Mouse (Mus musculus) limb, embryonic 10.5 days (tissue): Measurements from ENCODE around the gene Mmgt1. TPM values are rescaled to one million over a fixed set of nuclear protein-coding genes. Genes with fewer than 3 reads are reported as not detected.

Experiments
- DNase-seq: peaks from one replicate; pipeline ENCODE4 v3.0.0-alpha.2; 2017; ENCODE audit warnings: low spot score
- H3K27ac ChIP-seq: fragments of 300-500 bp; sonication (generic); 2 replicates; pipeline ENCODE4 v1.5.1; 2016; ENCODE audit warnings: mild to moderate bottlenecking
- H3K27me3 ChIP-seq: fragments of 300-500 bp; sonication (generic); 2 replicates; pipeline ENCODE4 v1.6.1; 2016; ENCODE audit warnings: low read depth, mild to moderate bottlenecking; ENCODE audit not compliant: poor library complexity, severe bottlenecking
- H3K36me3 ChIP-seq: fragments of 300-500 bp; sonication (generic); 2 replicates; pipeline ENCODE4 v1.6.1; 2016; ENCODE audit warnings: mild to moderate bottlenecking, moderate library complexity
- H3K4me1 ChIP-seq: fragments of 300-500 bp; sonication (generic); 2 replicates; pipeline ENCODE4 v1.6.1; 2016
- H3K4me3 ChIP-seq: fragments of 300-500 bp; sonication (generic); 2 replicates; pipeline ENCODE4 v1.5.1; 2016; ENCODE audit warnings: mild to moderate bottlenecking, moderate library complexity
- H3K9me3 ChIP-seq: fragments of 300-500 bp; sonication (generic); replicated peaks from 2 replicates; pipeline ENCODE4 v1.6.1; 2016; ENCODE audit warnings: mild to moderate bottlenecking
- WGBS: fragments of 180-500 bp; shearing (Covaris S2); methylation state at CpG from one replicate; pipeline ENCODE4 v1.1.7; 2016; 5-methylcytosine and 5-hydroxymethylcytosine counted together
- polyA plus RNA-seq: library from polyadenylated mRNA; unstranded; fragments of >200 nt; fragmentation: Nextera tagmentation; extraction: Ambion mirVana; gene quantifications from 2 replicates; pipeline ENCODE4 v1.2.1, GENCODE M21; 2016

Mmgt1 gene
- 35.5 and 38.7 TPM in 2 replicates for polyA plus RNA-seq

DNA sequence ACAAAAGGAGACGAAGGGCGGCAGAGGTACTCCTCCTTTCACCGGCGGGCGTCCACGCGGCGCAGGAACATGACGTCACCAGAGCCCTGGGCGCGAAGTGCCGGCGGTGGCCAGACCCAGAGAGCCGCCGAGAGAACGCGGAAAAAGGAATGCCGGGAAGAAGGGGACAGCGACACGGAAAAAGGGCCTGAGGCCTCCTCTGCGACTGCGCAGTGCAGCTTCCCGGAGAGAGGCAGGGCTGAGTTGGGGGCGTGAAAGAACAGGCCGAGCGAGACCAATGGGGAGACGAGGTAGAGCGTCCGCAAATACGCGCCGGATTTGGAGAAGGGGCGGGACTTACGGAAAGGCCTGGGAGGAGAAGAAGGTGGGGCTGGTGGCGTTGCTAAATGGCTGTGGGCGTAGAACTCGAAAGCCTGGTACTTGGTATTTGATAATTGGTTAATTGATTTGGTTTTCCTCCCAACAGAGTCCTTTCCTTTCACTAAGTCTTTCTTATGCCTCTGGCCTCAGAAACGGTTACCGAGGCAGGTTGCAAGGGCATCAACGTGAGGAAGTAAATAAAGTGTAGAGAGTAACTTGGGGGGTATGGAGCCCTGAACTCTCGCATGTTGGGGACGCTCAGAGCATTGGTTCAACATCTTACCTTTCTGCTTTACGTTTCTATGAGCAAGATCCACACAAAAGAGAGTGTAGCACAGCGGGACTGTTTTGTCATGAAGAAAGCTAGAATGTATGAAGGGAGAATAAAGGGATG lies at the start of gene Mmgt1:
Gene Mmgt1, minus strand, starts transcription at position 183 of the 754 bp plus-strand sequence.
- Histone ChIP-seq H3K4me3 (peak within 1 kb of the TSS; percentile 70), H3K36me3 (peaks cover 9% of the 10 kb centered on the region; the same call in 1 of the 2 replicates), H3K9me3 (no peaks in the 10 kb centered on the region), H3K27ac (peak within 1 kb of the TSS; percentile 85), H3K4me1 (peaks cover 4% of the 10 kb centered on the region; the same call in 1 of the 2 replicates), H3K27me3 (peaks cover 7% of the 10 kb centered on the region)
- 14% methylated on average over 41 of the region's 44 CpGs for WGBS
- DNase-seq = peak; percentile 86

DNA sequence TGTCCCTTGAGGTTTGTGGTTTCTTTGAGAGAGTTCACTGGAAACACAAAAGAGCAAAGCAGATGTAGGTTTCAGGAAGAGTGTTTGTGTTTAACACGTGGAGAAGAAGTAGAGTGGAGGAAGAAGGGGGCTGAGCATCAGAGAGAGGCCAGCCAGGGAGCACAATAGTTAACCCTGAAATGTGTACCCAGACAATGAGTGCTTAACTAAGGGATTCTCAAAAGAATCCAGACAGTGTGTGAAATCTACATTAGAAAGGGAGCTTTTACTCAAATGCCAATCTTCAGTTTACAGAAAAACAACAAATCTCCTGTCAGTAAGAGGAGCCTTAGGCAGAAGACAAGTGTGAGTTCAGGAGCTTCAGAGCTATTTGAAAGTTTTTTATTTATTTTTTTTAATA lies 42.2 kb upstream of the Mmgt1 start:
- no peaks in the 10 kb centered on the region for H3K4me1 ChIP-seq
- H3K4me3 ChIP-seq = no peak overlapping the region
- no peak for DNase-seq
- H3K27ac ChIP-seq = no peak overlapping the region
- H3K27me3 ChIP-seq = no peaks in the 10 kb centered on the region
- WGBS = 24% methylated on average over 1 of the region's 1 CpGs
- H3K9me3 ChIP-seq = no peaks in the 10 kb centered on the region
- H3K36me3 ChIP-seq = peaks cover 3% of the 10 kb centered on the region; the same call in 1 of the 2 replicates

DNA sequence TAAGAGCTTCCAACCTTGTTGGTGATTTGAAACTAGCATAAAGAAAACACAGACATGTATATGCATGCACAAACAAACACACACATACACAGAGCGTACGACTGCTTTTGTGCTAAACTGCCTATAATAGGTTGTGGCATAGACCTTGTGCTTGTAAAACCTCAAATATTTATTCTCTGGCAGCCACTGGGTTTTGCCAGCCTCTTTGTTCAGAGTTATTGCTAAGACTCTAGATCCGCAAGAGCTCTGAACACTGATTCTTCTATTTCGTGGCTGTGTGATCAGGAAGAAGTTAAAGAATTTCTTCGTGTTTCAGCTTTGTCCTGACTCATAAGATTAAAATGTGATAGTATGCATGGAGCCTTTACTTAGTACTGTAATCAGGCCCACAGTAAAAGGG lies 38.3 kb upstream of the Mmgt1 start:
- Histone ChIP-seq H3K9me3 (no peaks in the 10 kb centered on the region), H3K36me3 (peaks cover 3% of the 10 kb centered on the region; the same call in 1 of the 2 replicates), H3K27me3 (no peaks in the 10 kb centered on the region), H3K4me3 (no peak overlapping the region), H3K4me1 (no peaks in the 10 kb centered on the region), H3K27ac (no peak overlapping the region)
- DNase-seq = no peak
- WGBS = 91% methylated on average over 5 of the region's 5 CpGs

DNA sequence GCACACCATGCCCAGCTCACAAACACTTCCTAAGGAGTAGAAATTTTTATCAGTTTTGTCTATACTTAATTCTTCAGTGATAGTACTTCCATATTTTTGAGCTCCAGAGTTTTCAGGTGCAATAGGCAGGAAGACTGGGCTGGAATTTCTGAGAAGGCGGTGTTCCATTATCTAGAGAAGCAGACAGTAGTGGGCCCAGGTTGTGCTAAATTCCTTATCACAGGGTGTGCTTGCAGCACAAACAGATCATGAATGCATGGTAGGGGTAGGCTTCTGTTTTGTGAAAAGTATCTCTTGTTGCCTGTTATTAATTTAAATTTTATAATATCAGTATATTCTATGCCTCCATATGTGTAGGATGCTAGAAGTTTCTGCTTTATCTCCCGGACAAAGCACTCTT lies 17.4 kb upstream of the Mmgt1 start:
- DNase-seq = no peak
- H3K9me3 ChIP-seq = no peaks in the 10 kb centered on the region
- H3K4me1 ChIP-seq = no peaks in the 10 kb centered on the region
- H3K27me3 ChIP-seq = peaks cover 4% of the 10 kb centered on the region; the same call in 1 of the 2 replicates
- WGBS = 93% methylated on average over 2 of the region's 2 CpGs
- no peaks in the 10 kb centered on the region for H3K36me3 ChIP-seq
- no peak overlapping the region for H3K27ac ChIP-seq
- H3K4me3 ChIP-seq = no peak overlapping the region

DNA sequence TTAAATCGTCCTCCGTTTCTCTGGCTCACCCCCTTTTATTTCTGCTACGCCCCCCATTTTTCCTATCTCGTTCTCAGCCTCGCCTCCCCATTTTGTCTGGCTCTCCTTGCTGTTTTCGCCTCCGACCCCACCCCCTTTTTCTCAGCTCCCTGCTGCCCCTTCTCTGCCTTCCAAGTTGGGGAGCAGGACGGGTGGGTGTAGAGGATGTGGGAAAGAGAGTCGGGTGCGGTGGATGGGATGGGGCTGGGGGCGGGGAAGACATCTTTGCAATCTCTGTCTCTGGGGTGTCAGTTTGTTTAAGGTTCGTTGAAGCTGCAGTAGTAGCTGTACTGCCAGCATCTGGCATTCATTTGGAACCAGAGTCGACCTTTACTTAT lies 12.4 kb upstream of the Mmgt1 start:
- peak overlapping the region; percentile 64 for H3K4me3 ChIP-seq
- H3K27me3 ChIP-seq = peaks cover 12% of the 10 kb centered on the region
- H3K9me3 ChIP-seq = no peaks in the 10 kb centered on the region
- H3K4me1 ChIP-seq = no peaks in the 10 kb centered on the region
- WGBS = 14% methylated on average over 13 of the region's 13 CpGs
- DNase-seq = peak; percentile 39
- no peaks in the 10 kb centered on the region for H3K36me3 ChIP-seq
- peak overlapping the region; percentile 86 for H3K27ac ChIP-seq

DNA sequence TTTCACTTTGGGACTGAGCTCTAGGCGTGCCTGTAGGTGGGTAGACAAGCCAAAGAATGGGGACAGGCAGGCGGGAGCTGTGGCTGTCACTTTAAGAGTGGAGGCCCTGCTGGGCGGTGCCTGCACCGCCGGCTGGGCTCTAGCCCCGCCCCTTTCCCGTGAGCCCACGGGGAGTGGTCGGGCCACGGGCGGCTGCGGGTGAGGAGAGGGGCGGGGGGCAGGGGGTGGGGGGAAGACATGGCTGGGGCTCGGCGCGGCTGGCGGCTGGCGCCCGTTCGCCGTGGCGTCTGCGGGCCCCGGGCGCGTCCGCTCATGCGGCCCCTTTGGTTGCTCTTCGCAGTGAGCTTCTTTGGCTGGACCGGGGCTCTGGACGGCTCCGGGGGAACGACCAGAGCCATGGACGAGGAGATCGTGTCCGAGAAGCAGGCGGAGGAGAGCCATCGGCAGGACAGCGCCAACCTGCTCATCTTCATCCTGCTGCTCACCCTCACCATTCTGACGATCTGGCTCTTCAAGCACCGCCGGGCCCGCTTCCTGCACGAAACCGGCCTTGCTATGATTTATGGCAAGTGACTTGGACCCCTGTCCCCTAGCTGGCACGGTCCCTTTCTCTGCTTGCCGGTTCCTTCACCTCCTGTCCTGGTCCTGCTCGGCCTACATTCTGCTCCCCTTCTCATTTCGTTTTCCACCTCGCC lies 11.9 kb upstream of the Mmgt1 start, which contains the start of gene Slc9a6:
Gene Slc9a6, plus strand, starts transcription at position 135 of the 695 bp plus-strand sequence.
- no peaks in the 10 kb centered on the region for H3K36me3 ChIP-seq
- whole genome bisulfite sequencing = 6% methylated on average over 40 of the region's 50 CpGs
- H3K27me3 ChIP-seq = peaks cover 12% of the 10 kb centered on the region
- peak; percentile 77 for DNase-seq
- peak within 1 kb of the TSS; percentile 64 for H3K4me3 ChIP-seq
- H3K9me3 ChIP-seq = no peaks in the 10 kb centered on the region
- H3K27ac ChIP-seq = peak within 1 kb of the TSS; percentile 86
- no peaks in the 10 kb centered on the region for H3K4me1 ChIP-seq

DNA sequence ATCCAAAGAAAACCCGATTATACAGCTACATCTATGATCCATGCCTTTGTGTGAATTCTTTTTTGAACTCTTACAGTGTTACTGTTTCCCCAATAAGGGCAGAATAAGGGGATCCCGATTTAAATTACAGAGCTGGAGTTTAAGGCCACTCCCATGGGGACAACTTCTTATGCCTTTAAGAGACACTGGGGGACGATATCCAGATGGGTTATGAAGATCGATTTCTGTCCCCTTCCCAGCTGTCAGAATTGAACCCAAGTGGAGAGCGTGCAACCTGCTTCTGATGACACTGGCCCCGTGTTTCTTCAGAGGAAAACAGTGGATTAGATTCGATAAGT lies 11.4 kb upstream of the Mmgt1 start:
- Histone ChIP-seq H3K9me3 (no peaks in the 10 kb centered on the region), H3K27me3 (peaks cover 12% of the 10 kb centered on the region), H3K27ac (peak overlapping the region; percentile 86), H3K4me1 (no peaks in the 10 kb centered on the region), H3K36me3 (no peaks in the 10 kb centered on the region), H3K4me3 (peak overlapping the region; percentile 64)
- no peak for DNase-seq
- 22% methylated on average over 7 of the region's 7 CpGs for WGBS

DNA sequence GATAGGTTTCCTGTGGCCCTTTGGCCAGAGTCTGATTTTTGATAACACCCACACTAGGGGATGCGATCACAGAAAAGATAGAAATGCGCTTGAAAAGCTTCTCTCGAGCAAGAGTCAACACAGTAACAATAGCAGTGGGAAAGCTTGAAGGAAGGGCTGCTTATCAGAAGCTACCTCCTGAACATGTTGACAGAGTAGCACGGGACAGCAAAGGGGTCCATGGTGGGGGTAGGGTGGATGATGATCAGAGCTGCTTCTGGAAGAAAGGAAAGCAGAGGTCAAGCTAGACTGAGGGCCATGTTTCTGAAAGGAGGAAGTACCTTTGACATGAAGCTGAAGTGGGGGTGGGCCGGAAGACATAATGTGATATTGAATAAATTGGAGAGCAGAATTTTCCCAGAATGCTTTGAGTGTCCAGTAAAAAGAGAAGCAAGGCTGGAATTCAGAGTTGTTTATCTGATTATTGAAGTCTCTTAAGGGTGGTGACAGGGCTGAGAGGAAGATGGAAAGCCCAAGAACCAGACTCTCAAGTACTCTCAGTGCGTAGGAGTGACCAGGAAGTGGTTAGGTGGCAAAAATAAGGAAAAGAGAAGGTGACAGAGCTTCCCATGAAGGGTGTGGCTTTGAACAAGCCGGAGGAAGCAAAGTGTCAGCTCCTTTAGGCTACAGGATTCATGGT lies 9.3 kb upstream of the Mmgt1 start:
- H3K4me3 ChIP-seq = no peak overlapping the region
- 80% methylated on average over 7 of the region's 7 CpGs for WGBS
- peaks cover 12% of the 10 kb centered on the region for H3K27me3 ChIP-seq

DNA sequence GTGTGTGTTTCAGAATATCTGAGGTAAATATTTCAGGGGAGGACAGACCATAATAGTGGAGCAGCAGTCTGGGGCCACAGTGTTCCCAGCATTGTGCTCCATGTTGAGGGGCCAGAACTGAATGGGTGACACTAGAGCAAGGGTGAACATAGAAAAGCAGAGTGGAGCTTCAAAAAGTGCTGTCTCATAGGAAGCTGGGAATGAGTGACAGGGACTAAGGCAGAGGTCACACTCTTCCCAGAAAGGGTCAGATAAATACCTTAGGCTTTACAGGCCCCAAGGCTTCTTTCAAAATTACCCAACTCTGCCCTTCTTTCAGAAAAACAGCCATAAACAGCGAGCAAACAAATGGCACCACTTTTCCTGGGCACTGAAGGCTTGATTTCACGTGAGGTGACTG lies 8.7 kb upstream of the Mmgt1 start:
- H3K27me3 ChIP-seq = peaks cover 12% of the 10 kb centered on the region
- H3K9me3 ChIP-seq = no peaks in the 10 kb centered on the region
- 71% methylated on average over 2 of the region's 2 CpGs for WGBS
- H3K4me3 ChIP-seq = no peak overlapping the region
- no peak for DNase-seq
- H3K27ac ChIP-seq = no peak overlapping the region
- H3K4me1 ChIP-seq = no peaks in the 10 kb centered on the region
- H3K36me3 ChIP-seq = no peaks in the 10 kb centered on the region

More for the DNA sequence above, 9.3 kb upstream of the Mmgt1 start:
- Histone ChIP-seq H3K27ac (no peak overlapping the region), H3K4me1 (no peaks in the 10 kb centered on the region), H3K36me3 (no peaks in the 10 kb centered on the region), H3K9me3 (no peaks in the 10 kb centered on the region)
- DNase-seq = no peak

DNA sequence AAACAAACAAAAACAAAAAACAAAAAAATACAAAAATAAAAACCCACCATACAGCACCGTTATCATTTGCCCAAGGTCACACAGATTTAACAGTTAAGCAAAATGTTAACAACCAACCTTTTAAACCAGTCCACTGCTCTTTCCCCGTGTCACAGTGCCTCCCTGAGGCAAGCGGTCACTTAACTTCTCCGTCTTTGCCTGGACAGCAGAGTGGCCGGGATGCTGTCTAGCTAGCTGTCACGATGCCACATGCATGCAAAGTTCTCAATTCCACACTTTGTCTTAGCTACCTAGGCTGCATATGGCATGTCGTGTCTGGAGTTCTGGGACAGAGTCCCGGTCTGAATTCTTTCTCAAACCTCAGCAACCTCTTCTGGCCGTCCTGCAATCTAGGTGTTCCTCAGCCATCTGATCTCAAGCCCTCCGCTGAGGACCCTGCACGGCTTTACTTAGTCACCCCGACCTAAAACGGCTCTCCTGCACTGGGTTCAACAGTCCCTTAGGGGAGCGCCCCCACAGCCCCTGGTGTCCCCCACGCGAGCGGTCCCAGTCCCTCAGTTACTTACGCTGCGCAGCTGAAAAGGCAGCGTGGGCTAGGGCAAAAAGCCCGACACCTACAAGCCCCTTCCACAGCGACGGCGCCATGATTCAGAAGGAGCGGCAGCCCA lies 516 bp downstream of the Mmgt1 start:
- H3K4me1 ChIP-seq = peaks cover 4% of the 10 kb centered on the region; the same call in 1 of the 2 replicates
- H3K4me3 ChIP-seq = peak overlapping the region; percentile 70
- no peaks in the 10 kb centered on the region for H3K9me3 ChIP-seq
- peaks cover 9% of the 10 kb centered on the region; the same call in 1 of the 2 replicates for H3K36me3 ChIP-seq
- 6% methylated on average over 25 of the region's 25 CpGs for WGBS
- H3K27ac ChIP-seq = peak overlapping the region; percentile 85
- DNase-seq = no peak
- peaks cover 7% of the 10 kb centered on the region for H3K27me3 ChIP-seq

DNA sequence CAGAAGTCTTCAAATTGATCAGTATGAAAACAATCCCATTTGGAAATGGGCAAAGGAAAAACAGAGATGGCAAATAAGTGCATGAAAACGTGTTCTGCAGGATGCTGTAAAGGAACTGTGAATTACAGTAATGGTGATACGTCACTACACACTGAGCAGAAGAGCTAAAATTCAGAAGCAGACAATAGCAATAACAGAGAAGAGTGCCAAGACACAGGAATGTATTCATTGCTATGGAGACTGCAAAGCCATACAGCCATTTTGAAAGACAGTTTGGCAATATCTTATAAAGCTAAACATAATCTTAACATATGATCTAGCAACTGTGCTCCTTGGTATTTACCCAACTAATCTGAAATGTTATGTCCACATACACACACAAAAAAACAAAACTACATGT lies 19.7 kb downstream of the Mmgt1 start:
- H3K27ac ChIP-seq = no peak overlapping the region
- H3K9me3 ChIP-seq = no peaks in the 10 kb centered on the region
- no peak for DNase-seq
- H3K36me3 ChIP-seq = no peaks in the 10 kb centered on the region
- H3K4me3 ChIP-seq = no peak overlapping the region
- H3K27me3 ChIP-seq = no peaks in the 10 kb centered on the region
- H3K4me1 ChIP-seq = no peaks in the 10 kb centered on the region
- 80% methylated on average over 2 of the region's 2 CpGs for WGBS

DNA sequence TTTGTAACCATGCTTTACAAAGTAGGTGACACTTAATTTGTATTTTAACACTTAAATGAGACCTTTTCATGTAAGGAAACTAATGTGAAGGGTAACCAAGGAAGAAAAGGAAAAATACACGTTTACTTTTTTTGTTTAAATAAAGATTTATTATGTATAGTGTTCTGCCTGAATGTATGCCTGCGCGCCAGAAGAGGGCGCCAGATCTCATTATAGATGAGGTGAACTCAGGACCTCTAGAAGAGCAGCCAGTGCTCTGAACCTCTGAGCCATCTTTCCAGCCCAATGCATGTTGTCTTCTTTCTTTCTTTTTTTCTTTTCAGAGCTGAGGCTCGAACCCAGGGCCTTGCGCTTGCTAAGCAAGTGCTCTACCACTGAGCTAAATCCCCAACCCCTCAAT lies 25.4 kb downstream of the Mmgt1 start:
- no peak overlapping the region for H3K4me3 ChIP-seq
- 27% methylated on average over 6 of the region's 6 CpGs for whole genome bisulfite sequencing
- H3K27me3 ChIP-seq = no peaks in the 10 kb centered on the region
- no peaks in the 10 kb centered on the region for H3K36me3 ChIP-seq
- no peaks in the 10 kb centered on the region for H3K4me1 ChIP-seq
- no peaks in the 10 kb centered on the region for H3K9me3 ChIP-seq
- no peak overlapping the region for H3K27ac ChIP-seq
- DNase-seq = peak; percentile 33
